Mouse (Mus musculus) lung, postnatal 36 days (tissue): ENCODE data around the gene Zfp426.

ENCODE experiments used
- DNase-seq: peaks from one replicate; pipeline ENCODE4 v3.0.0; 2022; ENCODE audit warnings: mixed read lengths

Zfp426 gene

DNA sequence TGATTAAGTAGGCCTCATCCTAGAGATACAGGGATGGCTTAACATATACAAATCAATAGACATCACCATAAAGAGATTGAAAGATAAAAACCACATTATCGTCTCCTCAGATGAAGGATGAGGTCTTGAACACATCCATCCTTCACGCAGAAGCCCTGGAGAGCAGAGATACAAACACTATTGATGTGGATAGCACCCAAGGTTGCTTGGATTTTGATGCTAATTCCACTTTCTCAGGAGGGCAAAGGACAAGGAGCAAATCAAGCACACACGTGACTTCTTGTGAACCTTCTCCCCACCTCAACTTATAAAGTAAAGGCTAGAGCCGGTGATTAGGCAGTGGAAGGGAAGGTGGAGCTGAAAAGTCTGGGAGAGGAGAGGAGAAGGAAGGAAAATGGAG is 38.9 kb downstream of the Zfp426 start:
- no peak for DNase-seq

DNA sequence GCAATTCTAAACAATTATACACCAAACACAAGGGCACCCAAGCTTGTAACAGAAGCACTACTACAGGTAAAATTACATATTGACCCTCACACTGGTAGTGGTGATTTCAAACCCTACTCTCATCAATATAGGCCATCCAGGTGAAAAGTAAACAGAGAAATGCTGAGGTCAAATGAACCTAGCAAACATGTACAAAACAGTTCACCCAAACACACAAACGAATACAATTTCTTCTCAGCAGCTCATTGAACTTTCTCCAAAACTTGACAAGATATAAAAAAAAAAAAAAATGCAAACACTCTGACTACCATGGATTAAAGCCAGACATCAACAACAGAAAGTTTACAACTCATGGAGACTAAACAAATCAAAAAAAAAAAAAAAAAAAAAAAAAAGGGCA is 41.1 kb downstream of the Zfp426 start:
- no peak for DNase-seq

DNA sequence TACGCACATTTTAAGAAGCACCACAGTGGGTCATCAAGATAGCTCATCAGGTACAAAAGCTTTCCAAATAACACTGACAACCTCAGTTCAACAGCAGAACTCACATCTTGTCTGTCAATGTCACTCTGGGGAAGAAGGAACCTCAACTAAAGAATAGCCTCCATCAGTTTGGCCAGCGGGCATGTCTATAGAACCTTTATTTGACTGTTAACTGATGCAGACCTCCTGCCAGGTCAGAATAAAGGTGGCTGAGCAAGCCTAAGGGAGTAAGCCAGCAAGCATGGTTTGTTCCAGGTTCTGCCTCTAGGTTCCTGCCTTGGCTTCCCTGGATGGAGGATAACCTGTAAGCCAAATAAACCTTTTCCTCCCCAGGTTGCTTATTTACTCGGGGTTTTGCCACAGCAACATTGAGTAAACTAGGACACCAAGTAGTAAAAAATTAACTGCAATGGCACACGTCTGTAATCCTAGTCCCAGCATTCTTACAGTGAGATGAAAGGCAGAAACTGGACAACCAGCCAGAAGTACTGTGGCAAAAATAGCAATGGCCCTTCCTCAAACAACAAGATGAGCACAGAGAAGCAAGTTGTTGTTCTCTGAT is 49.3 kb downstream of the Zfp426 start:
- no peak for DNase-seq

DNA sequence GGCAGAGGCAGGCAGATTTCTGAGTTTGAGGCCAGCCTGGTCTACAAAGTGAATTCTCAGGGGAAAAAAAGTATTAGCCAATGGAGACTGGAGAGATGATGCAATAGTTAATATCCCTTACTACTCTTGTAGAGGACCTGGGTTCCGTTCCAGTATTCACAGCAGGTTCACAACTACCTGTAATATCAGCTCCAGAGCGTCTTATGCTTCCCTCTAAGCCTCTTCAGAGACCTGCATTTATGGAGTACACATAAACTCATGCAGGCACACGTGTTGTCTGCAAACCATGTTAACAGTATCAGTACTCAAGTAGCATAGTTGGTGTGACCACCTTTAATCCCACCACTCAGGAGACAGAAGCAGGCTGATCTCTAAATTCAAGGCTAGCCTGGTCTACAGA is 62.5 kb downstream of the Zfp426 start:
- no peak for DNase-seq
